Mouse (Mus musculus) hindbrain, embryonic 10.5 days (tissue): Measurements from ENCODE around the gene Prkcq. TPM values are rescaled to one million over a fixed set of nuclear protein-coding genes. Genes with fewer than 3 reads are reported as not detected.

Experiments
- DNase-seq: peaks from one replicate; pipeline ENCODE4 v3.0.0-alpha.2; 2017; ENCODE audit warnings: low spot score
- H3K27ac ChIP-seq: fragments of 300-500 bp; sonication (generic); 2 replicates; pipeline ENCODE4 v1.5.1; 2016; ENCODE audit warnings: mild to moderate bottlenecking, moderate library complexity
- H3K27me3 ChIP-seq: fragments of 300-500 bp; sonication (generic); 2 replicates; pipeline ENCODE4 v1.6.1; 2016; ENCODE audit warnings: mild to moderate bottlenecking; ENCODE audit not compliant: poor library complexity, insufficient read depth, severe bottlenecking
- H3K36me3 ChIP-seq: fragments of 300-500 bp; sonication (generic); 2 replicates; pipeline ENCODE4 v1.6.1; 2016; ENCODE audit warnings: mild to moderate bottlenecking, moderate library complexity
- H3K4me1 ChIP-seq: fragments of 300-500 bp; sonication (generic); replicated peaks from 2 replicates; pipeline ENCODE4 v1.6.1; 2016; ENCODE audit warnings: mild to moderate bottlenecking
- H3K4me3 ChIP-seq: fragments of 300-500 bp; sonication (generic); 2 replicates; pipeline ENCODE4 v1.5.1; 2016; ENCODE audit warnings: mild to moderate bottlenecking, moderate library complexity
- H3K9me3 ChIP-seq: fragments of 300-500 bp; sonication (generic); 2 replicates; pipeline ENCODE4 v1.6.1; 2016; ENCODE audit warnings: mild to moderate bottlenecking, moderate library complexity
- WGBS: fragments of 180-500 bp; shearing (Covaris S2); methylation state at CpG from one replicate; pipeline ENCODE4 v1.1.7; 2016; 5-methylcytosine and 5-hydroxymethylcytosine counted together
- polyA plus RNA-seq: library from polyadenylated mRNA; unstranded; fragments of >200 nt; fragmentation: Nextera tagmentation; extraction: Ambion mirVana; gene quantifications from 2 replicates; pipeline ENCODE4 v1.2.1, GENCODE M21; 2016

The Prkcq gene
- polyA plus RNA-seq, 1 experiment from 2014 or later = 1.9 TPM

- no peak overlapping the region for H3K27ac ChIP-seq
- H3K4me1 ChIP-seq = 0 out of 2 replicates have a peak, but pooled peaks cover 7% of the 10 kb centered on the region
- H3K27me3 ChIP-seq = no peaks in the 10 kb centered on the region
- no peaks in the 10 kb centered on the region for H3K9me3 ChIP-seq
- WGBS = 84% methylated on average over 8 of the region's 8 CpGs
- H3K36me3 ChIP-seq = no peaks in the 10 kb centered on the region
- no peak for DNase-seq
- no peak overlapping the region for H3K4me3 ChIP-seq
These were observed 38.5 kb downstream of the Prkcq start for GRCm38 (mm10) chr2:11210241-11210916.

DNA sequence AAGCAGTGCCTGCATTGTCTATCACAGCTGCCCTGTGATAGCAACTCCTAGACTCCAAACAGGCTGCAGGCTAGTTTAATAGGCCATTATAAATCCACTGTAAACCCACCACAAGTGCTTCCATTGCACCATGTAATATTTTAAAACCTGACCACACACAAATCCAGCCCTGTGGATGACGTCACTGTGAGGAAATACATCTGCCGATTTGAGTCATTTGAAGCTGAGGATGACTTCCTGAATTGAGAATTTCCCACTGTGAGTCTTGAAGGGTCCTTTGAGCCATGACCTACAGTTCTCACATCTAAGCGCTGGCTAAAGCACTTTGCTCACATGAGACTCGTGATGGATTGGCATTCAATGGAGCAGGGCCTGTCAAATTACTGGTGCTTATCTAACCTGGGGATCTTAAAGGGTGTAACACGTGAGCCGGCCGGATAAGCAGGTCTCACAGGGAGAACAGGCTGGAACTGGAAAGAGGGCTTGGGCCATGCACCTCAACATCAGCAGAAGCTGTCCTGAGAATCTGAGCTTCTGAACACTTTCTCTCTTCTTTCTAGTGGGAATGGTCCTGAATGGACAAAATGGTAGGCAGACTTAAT lies 40.2 kb downstream of the Prkcq start:
- Histone ChIP-seq H3K4me3 (no peak overlapping the region), H3K36me3 (no peaks in the 10 kb centered on the region), H3K27ac (no peak overlapping the region), H3K4me1 (0 out of 2 replicates have a peak, but pooled peaks cover 7% of the 10 kb centered on the region), H3K9me3 (no peaks in the 10 kb centered on the region), H3K27me3 (no peaks in the 10 kb centered on the region)
- 69% methylated on average over 7 of the region's 7 CpGs for WGBS
- DNase-seq = no peak

GRCm38 (mm10) chr2:11216421-11216820 lies 44.5 kb downstream of the Prkcq start:
- Histone ChIP-seq H3K27me3 (no peaks in the 10 kb centered on the region), H3K27ac (no peak overlapping the region), H3K36me3 (no peaks in the 10 kb centered on the region), H3K9me3 (no peaks in the 10 kb centered on the region), H3K4me1 (0 out of 2 replicates have a peak, but pooled peaks cover 3% of the 10 kb centered on the region), H3K4me3 (no peak overlapping the region)
- no peak for DNase-seq
- WGBS = 74% methylated on average over 4 of the region's 4 CpGs

DNA sequence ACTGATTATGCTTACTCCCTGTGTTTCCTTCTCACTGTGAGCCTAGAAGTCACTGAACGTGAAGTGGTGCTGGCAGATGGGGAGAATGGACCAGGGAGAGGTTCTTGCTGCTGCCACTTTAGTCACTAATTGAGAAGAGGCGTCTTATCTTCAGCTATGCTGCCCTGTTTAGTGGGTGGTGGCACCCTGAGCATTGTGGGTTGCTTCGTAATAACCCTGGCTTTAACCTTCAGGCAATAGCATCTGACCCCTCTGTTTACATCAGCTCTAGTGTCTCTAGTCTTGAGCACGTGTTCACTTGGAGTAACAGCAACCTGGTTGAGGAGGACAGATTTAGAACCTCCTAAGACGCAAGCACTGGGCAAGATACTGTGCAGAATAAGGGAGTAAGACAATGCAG lies 44.9 kb downstream of the Prkcq start:
- 0 out of 2 replicates have a peak, but pooled peaks cover 3% of the 10 kb centered on the region for H3K4me1 ChIP-seq
- H3K36me3 ChIP-seq = no peaks in the 10 kb centered on the region
- no peaks in the 10 kb centered on the region for H3K9me3 ChIP-seq
- H3K27me3 ChIP-seq = no peaks in the 10 kb centered on the region
- no peak overlapping the region for H3K4me3 ChIP-seq
- WGBS = 83% methylated on average over 5 of the region's 5 CpGs
- no peak overlapping the region for H3K27ac ChIP-seq
- DNase-seq = no peak

- no peaks in the 10 kb centered on the region for H3K9me3 ChIP-seq
- H3K4me3 ChIP-seq = no peak overlapping the region
- H3K4me1 ChIP-seq = no peaks in the 10 kb centered on the region
- H3K27ac ChIP-seq = no peak overlapping the region
- no peaks in the 10 kb centered on the region for H3K36me3 ChIP-seq
- H3K27me3 ChIP-seq = no peaks in the 10 kb centered on the region
- no peak for DNase-seq
- WGBS = 91% methylated on average over 5 of the region's 5 CpGs
These were observed 46.2 kb downstream of the Prkcq start for GRCm38 (mm10) chr2:11218122-11218521.

GRCm38 (mm10) chr2:11219262-11219661 lies 47.4 kb downstream of the Prkcq start:
- H3K4me1 ChIP-seq = no peaks in the 10 kb centered on the region
- H3K4me3 ChIP-seq = no peak overlapping the region
- no peak for DNase-seq
- no peak overlapping the region for H3K27ac ChIP-seq
- no peaks in the 10 kb centered on the region for H3K27me3 ChIP-seq
- H3K36me3 ChIP-seq = no peaks in the 10 kb centered on the region
- 97% methylated on average over 2 of the region's 2 CpGs for WGBS
- H3K9me3 ChIP-seq = no peaks in the 10 kb centered on the region

GRCm38 (mm10) chr2:11224808-11225484 lies 53.0 kb downstream of the Prkcq start:
- H3K9me3 ChIP-seq = no peaks in the 10 kb centered on the region
- no peak overlapping the region for H3K27ac ChIP-seq
- no peaks in the 10 kb centered on the region for H3K27me3 ChIP-seq
- no peak overlapping the region for H3K4me3 ChIP-seq
- no peaks in the 10 kb centered on the region for H3K36me3 ChIP-seq
- H3K4me1 ChIP-seq = no peaks in the 10 kb centered on the region
- DNase-seq = no peak
- 92% methylated on average over 3 of the region's 3 CpGs for WGBS

DNA sequence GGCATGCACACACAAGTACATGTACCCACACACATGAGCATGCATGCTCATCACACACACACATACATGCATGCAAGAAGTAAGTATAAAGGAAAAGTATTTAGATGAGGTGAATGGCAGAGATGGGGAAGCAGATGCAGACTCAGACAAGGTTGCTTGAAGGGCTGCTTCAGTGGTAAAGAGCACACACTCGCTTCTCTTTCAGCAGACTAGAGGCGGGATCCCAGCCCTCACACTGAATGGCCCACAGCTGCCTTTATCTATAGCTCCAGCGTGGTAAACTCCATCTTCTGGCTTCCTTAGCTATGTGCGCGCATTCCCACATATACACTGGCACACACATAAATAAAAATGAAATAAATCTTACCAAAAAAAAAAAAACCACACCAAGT lies 53.6 kb downstream of the Prkcq start:
- Histone ChIP-seq H3K9me3 (no peaks in the 10 kb centered on the region), H3K27ac (no peak overlapping the region), H3K4me1 (no peaks in the 10 kb centered on the region), H3K27me3 (no peaks in the 10 kb centered on the region), H3K4me3 (no peak overlapping the region), H3K36me3 (no peaks in the 10 kb centered on the region)
- DNase-seq = no peak
- whole genome bisulfite sequencing = 81% methylated on average over 5 of the region's 5 CpGs

DNA sequence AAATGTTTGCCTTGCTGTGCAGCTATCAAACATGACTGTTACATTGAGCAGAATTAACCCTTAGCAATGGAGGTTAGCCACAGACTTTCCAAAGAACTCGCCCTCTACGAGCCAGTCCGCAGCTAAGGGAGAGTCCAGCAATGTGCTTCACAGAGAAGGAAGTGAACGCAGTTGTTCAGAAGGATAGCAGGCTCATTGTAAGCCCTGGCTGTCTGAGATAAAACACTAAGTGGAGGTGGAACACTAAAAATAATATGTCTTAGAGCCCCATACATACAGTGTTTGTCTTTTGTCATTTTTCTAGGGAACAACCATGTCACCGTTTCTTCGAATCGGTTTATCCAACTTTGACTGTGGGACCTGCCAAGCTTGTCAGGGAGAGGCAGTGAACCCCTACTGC lies 54.6 kb downstream of the Prkcq start:
- H3K27me3 ChIP-seq = no peaks in the 10 kb centered on the region
- H3K4me1 ChIP-seq = no peaks in the 10 kb centered on the region
- 92% methylated on average over 7 of the region's 7 CpGs for WGBS

DNA sequence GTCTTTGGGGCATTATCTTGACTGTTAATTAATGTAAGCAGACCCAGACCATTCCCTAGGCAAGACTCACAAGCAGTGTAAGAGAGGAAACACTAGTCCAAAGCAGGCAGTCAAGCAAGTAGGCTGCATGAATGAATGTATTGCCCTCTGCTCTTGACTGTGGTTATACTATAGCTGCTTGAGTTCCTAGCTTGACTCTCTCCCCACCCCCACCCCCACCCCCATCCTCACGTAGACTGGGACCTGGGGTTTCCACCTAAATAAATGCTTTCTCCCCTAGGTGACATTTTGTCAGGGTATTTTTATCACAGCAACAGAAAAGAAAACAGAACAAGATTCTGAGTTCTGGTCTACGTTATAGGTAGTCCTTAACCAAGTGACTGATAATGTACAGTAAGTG lies 57.2 kb downstream of the Prkcq start:
- no peak for DNase-seq
- whole genome bisulfite sequencing = 77% methylated on average over 2 of the region's 2 CpGs
- no peaks in the 10 kb centered on the region for H3K27me3 ChIP-seq
- H3K9me3 ChIP-seq = no peaks in the 10 kb centered on the region
- no peak overlapping the region for H3K27ac ChIP-seq
- H3K36me3 ChIP-seq = no peaks in the 10 kb centered on the region
- no peak overlapping the region for H3K4me3 ChIP-seq
- no peaks in the 10 kb centered on the region for H3K4me1 ChIP-seq

More for the DNA sequence above, 54.6 kb downstream of the Prkcq start:
- DNase-seq = no peak
- Histone ChIP-seq H3K27ac (no peak overlapping the region), H3K4me3 (no peak overlapping the region), H3K36me3 (no peaks in the 10 kb centered on the region), H3K9me3 (no peaks in the 10 kb centered on the region)

DNA sequence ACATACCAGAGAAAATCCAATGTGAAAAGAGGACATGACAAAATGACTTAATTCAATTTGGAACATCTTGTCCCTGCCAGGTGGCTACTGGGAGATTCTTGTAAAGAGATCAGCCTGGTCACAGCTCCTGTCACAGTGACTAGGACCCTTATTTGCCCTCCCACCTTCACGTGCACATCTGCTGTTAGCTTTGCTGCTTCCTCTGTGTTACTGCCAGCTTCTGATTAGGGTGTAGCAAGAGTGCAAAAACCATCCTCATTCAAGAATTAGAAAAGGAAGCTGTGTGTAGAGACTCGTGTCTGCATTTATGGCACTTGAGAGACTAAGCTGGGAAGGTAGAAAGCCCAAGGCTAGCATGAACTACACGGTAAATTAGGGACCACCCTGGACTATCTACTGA lies 59.2 kb downstream of the Prkcq start:
- H3K27me3 ChIP-seq = no peaks in the 10 kb centered on the region
- no peaks in the 10 kb centered on the region for H3K4me1 ChIP-seq
- no peaks in the 10 kb centered on the region for H3K36me3 ChIP-seq
- no peak overlapping the region for H3K4me3 ChIP-seq
- DNase-seq = no peak
- 71% methylated on average over 3 of the region's 3 CpGs for WGBS
- H3K27ac ChIP-seq = no peak overlapping the region
- no peaks in the 10 kb centered on the region for H3K9me3 ChIP-seq

- Histone ChIP-seq H3K36me3 (no peaks in the 10 kb centered on the region), H3K27me3 (no peaks in the 10 kb centered on the region), H3K4me1 (no peaks in the 10 kb centered on the region), H3K4me3 (no peak overlapping the region), H3K9me3 (no peaks in the 10 kb centered on the region), H3K27ac (no peak overlapping the region)
- DNase-seq = no peak
- WGBS = 94% methylated on average over 5 of the region's 5 CpGs
These were observed 60.1 kb downstream of the Prkcq start for GRCm38 (mm10) chr2:11231988-11232387.

DNA sequence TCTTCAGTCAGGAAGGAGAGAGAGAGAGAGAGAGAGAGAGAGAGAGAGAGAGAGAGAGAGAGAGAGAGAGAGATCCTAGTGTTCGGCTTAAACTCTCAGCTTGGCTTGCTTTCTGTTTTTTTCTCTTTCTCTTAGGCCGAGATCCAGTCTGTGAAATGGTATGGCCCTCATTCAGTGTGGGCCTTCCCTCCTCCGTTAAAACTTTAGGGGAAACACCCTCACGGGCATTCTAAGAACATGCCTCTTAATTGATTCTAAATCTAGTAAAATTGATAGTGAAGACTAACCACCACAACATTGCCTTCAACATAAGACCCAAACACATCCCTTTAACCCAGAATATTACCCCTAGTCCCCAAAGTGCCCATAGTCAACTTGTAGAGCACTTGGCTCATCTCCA lies 66.3 kb downstream of the Prkcq start:
- H3K27me3 ChIP-seq = no peaks in the 10 kb centered on the region
- 81% methylated on average over 4 of the region's 4 CpGs for WGBS
- no peak overlapping the region for H3K4me3 ChIP-seq
- no peak for DNase-seq
- no peaks in the 10 kb centered on the region for H3K9me3 ChIP-seq
- H3K4me1 ChIP-seq = no peaks in the 10 kb centered on the region
- no peak overlapping the region for H3K27ac ChIP-seq
- no peaks in the 10 kb centered on the region for H3K36me3 ChIP-seq
